Mouse (Mus musculus) CD4-positive, CD25-positive, alpha-beta regulatory T cell, adult 2 months (primary cell): ENCODE results near the gene Gm9913.

Experiments
- DNase-seq: peaks from one replicate; pipeline ENCODE4 v3.0.0-alpha.2; 2012; ENCODE audit warnings: low read depth, low spot score

The Gm9913 gene

GRCm38 (mm10) chr2:125544986-125545385, 40.1 kb downstream of the Gm9913 start:
- no peak for DNase-seq

GRCm38 (mm10) chr2:125548806-125549578, 44.1 kb downstream of the Gm9913 start:
- no peak for DNase-seq

- DNase-seq = no peak
Measured at GRCm38 (mm10) chr2:125555830-125556229, 50.9 kb downstream of the Gm9913 start.
